Mouse (Mus musculus) gastrocnemius, adult 18-20 months (tissue): ENCODE measurements around the gene Hsd17b11. TPM values are rescaled to one million over a fixed set of nuclear protein-coding genes. Genes with fewer than 3 reads are reported as not detected.
"Not testable (repeated sequence)": the region's sequence is repeated elsewhere in the genome, so short reads cannot be mapped to it uniquely, and the experiment has no call there.

Experiments used
- DNase-seq: peaks from one replicate; pipeline ENCODE4 v3.0.0; 2021; ENCODE audit warnings: low spot score
- microRNA-seq: library from miRNA; unstranded; fragments of <30 nt; microRNA quantifications from one replicate; pipeline ENCODE4 v1.2.0, GENCODE M21; 2021
- total RNA-seq, 2 experiments: library from RNA; stranded (reverse); gene quantifications; 2 replicates each; pipeline ENCODE4 v1.2.3; 2021

The Hsd17b11 gene
- total RNA-seq, 2 experiments from 2014 or later: 7.5 to 9.4 TPM

GRCm38 (mm10) chr5:103980705-103981560 lies 40.8 kb downstream of the Hsd17b11 start:
- DNase-seq: no peak

- no peak for DNase-seq
These were observed 43.7 kb downstream of the Hsd17b11 start for GRCm38 (mm10) chr5:103977907-103978570.

DNA sequence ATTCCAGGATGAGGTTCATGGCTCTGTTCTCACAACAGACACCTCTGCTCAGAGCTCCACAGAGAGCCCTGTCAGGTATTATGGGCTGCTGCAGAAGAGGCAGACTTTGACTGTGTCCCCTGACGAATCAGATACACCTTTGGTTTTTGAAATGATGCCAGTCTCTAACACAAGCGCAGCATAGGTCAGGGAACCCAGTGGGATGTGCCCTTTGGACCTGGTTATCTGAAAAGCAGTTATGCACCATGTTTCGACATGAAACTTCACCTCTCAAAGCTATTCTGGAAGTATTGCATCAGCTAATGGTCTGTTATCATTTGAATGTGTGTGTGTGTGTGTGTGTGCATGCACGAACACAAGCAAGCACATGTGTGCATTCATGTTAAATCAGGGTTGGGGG lies 44.4 kb downstream of the Hsd17b11 start, which contains the start of gene Hsd17b13:
Gene Hsd17b13 (minus strand): TSS at position 114 of the 400 bp plus-strand sequence.
- DNase-seq: no peak

DNA sequence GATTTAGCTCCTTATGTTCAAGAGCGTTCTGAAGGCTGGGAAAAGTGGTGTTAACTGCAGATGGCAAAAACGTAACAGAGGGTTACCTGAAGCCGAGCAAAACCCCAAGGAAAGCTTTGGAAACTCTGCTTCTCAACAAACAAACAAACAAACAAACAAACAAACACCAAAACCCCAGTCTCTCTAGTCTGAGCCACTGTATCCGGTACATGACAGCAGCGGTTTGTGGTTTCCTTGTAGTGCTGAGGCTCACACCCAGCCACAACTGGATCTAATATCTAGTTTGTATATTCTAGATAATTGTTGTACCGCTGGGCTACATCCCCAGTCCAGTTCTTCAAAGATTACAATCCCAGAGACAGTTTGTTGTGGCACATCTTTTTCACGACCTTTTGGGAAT lies 46.0 kb downstream of the Hsd17b11 start:
- DNase-seq: no peak

DNA sequence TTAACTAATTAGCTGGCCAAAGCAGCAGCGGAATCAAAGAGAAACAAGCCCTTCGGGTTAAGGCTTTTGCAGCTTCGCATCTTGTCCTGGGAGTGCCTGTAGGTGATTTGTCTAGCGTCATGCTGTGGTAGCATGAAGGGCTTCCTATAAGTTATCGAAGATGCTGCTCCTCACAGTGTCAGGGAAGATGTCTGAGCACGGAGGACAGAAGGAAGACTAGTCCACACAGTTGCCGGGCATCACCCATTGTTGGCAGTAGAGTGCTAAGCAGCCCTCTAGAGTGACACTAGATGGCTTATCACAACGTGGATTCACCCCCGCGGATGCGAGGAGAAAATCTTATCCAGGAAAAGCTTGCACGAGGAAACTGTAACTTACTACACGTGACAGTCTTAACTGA lies 48.9 kb downstream of the Hsd17b11 start:
- no peak for DNase-seq

DNA sequence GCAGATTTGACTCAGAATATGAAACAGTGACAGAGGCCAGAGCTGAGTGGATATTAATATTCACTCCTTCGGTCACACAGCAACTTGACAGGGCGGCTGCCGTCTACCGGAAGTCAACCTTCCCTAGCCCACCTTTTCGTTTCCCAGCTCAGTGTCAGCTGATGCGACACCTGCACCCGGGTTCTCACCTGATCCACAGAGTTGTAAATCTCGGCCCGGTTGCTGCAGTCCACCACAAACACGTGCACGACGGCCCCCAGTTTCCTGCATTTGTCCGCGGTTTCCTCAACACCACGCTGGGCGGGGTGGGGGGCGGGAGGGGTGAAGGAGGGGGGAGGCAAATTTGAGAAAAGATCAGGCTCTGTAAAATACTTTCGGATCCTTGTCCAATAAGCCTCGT lies 49.3 kb downstream of the Hsd17b11 start:
- DNase-seq: no peak

DNA sequence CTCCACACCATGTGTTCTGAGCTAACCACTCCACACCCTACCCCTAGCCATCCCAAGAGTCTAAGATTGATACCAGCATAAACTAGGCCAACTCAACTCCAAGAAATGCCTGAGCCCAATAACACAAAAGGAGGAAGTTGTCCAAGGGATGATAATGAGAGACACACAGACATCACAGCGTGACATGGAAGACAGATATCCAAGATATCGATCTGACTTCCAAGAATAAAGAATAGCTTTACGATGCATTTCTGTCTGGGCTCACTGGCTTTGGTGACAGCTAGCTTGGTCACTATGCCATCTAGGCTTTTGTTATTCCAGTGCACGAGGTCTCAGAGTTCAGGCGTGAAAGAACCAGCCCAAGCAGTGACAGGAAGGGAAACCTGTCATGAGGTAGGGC lies 50.7 kb downstream of the Hsd17b11 start:
- DNase-seq: no peak

DNA sequence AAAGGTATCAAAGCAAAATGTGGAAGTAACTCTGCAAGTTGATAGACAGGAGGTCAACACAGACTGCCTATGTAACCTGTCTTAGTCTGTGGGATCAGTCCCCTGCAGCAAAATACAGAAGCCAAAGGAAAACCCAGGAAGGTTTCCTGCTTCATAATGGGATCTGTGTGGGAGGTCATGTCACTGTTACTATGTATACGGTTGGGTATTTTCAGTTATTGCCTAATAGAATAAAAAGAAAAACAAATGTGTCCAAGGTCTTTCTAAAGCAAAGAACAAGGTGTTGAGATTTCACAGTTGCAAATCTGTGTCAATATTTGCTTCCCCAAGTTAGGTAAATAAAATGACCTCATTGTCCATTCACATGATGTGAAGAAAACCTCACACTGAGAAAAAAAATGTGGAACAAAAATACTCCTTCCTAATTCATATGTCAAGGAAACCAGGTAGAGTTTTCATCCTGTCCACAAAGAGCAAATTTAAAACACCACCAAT lies 58.7 kb downstream of the Hsd17b11 start:
- DNase-seq: no peak

- peak; percentile 14 for DNase-seq
These were observed 67.1 kb downstream of the Hsd17b11 start for GRCm38 (mm10) chr5:103954638-103955037.

- no peak for DNase-seq
These were observed 68.3 kb downstream of the Hsd17b11 start for GRCm38 (mm10) chr5:103953135-103954083.

DNA sequence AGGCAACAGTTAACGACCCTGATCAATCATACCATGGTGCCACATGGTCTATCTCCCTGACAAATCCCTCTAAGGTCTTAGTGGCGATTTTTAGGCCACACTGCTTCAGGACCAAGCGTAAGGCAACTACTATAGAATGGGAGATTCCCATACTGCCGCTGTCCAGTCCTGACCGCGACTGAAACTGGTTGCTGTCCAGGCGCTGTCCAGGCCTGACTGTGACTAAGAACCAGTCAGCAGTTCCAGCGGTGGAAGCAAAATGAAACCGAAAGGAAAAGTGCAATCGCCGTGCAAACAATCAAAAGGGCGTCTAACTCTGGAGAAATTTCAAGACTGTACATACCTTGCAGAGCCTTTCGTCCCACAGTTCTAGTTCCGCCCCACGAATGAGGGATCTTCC lies 71.6 kb downstream of the Hsd17b11 start:
- DNase-seq: not testable (repeated sequence)

DNA sequence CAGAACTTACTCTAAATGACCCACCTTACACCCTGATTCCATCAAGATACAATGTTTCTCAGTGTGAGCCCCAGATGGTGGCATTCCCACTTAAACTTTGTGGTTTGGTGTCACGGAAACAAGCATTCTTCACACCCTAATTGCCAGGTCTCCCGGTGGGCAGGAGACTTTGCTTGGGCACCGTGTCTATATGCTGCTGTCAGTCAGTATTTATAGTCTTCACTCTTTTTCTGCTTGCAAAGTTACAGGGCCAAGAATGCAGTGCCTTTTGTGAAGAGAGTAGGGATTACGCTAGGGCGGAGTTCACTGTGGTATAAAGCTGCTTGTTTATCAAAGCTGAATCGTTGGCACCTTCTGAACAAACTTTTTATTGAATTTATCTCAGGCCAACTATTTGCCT lies 78.5 kb downstream of the Hsd17b11 start:
- no peak for DNase-seq

DNA sequence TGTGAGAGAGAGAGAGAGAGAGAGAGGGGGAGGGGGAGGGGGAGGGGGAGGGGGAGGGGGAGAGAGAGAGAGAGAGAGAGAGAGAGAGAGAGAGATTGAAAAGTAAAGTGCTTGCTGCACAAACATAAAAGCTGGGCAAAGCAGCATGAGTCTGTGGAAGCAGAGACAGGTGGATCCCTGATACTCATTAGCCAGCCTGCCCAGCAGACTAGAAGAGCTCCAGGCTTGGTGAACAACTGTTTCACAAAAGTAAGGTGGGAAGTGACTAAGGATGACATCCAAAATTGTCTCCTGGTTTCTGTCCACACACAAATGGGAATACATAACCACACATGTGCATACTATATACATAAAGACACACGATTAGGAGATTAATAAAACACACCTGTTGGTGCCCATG lies 81.9 kb downstream of the Hsd17b11 start:
- no peak for DNase-seq

Small RNA genes lying within 50 kb of the gene (microRNA-seq; reads per million reads assigned to microRNA genes)
- 1.4 reads per million for gene Mir5619

Other genes with a start within 250 kb of the Hsd17b11 start
- gene Klhl8, start 110.7 kb downstream of the Hsd17b11 start, total RNA-seq: 10 to 100 TPM; 28.4 to 28.6 TPM
- under 1 TPM in 1 of 2 experiments, not detected in 1; 0.47 TPM for gene Hsd17b13, start 44.5 kb downstream of the Hsd17b11 start, total RNA-seq
- 10 to 100 TPM; 66.3 to 68.5 TPM for gene Nudt9, start 24.4 kb upstream of the Hsd17b11 start, total RNA-seq
- gene Gm17660, start 55.7 kb upstream of the Hsd17b11 start, total RNA-seq: not detected
- gene Sparcl1, start 91.8 kb upstream of the Hsd17b11 start, total RNA-seq: 100 to 1,000 TPM; 111 to 112 TPM
- not detected for gene Dspp, start 148.8 kb upstream of the Hsd17b11 start, total RNA-seq
- gene Dmp1, start 180.7 kb upstream of the Hsd17b11 start, total RNA-seq: under 1 TPM; 0.71 to 0.88 TPM